In the genomic region with DNA sequence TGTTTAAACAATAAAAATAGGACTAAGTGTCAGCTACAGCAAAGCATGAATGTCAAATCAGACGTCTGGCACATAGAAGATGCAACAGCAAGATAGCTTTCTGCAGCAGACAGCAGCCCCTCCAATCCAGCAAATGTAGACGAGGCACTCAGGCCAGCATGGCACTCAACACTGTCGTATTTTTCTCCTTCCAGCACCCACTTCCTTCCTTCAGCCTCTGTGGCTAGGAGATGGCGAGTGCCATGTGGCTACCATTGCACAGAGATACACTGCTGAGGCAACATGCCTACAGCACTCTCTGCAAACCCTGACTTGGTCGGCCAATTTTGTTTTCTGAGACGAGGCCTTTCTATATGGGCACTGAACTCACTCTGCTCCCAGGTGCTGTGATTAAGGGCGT, we compare ENCODE assay signal across 27 mouse cellular contexts.
"Had no signal": no experiment of that assay in that cellular context is flagged by ENCODE, and none has a peak within 500 bp of the region (broad histone marks: within the 10 kb centered on the region; RNA-seq: fewer than 3 reads in every experiment).

No protein-coding gene starts in this region.

- ATAC-seq: forebrain, embryonic 13.5 days; forebrain, embryonic 14.5 days; forebrain, embryonic 15.5 days; forebrain, embryonic 16.5 days; forebrain, postnatal 0 days had no signal

- H3K9me3 ChIP-seq: embryonic facial prominence, embryonic 10.5 days; embryonic facial prominence, embryonic 12.5 days; embryonic facial prominence, embryonic 13.5 days; embryonic facial prominence, embryonic 15.5 days; forebrain, embryonic 10.5 days; forebrain, embryonic 12.5 days; forebrain, embryonic 13.5 days; forebrain, embryonic 15.5 days; heart, embryonic 10.5 days had no signal

- H3K27me3 ChIP-seq: embryonic facial prominence, embryonic 12.5 days; embryonic facial prominence, embryonic 13.5 days; embryonic facial prominence, embryonic 15.5 days; forebrain, embryonic 12.5 days; forebrain, embryonic 13.5 days; forebrain, embryonic 15.5 days had no signal

- H3K4me1 ChIP-seq: embryonic facial prominence, embryonic 10.5 days; embryonic facial prominence, embryonic 12.5 days; embryonic facial prominence, embryonic 13.5 days; embryonic facial prominence, embryonic 15.5 days; forebrain, embryonic 10.5 days; forebrain, embryonic 12.5 days; forebrain, embryonic 13.5 days; forebrain, embryonic 15.5 days; heart, embryonic 10.5 days had no signal

- H3K4me3 ChIP-seq: embryonic facial prominence, embryonic 10.5 days; embryonic facial prominence, embryonic 12.5 days; embryonic facial prominence, embryonic 13.5 days; embryonic facial prominence, embryonic 15.5 days; erythroblast, embryonic 14.5 days; forebrain, embryonic 10.5 days; forebrain, embryonic 12.5 days; forebrain, embryonic 13.5 days; forebrain, embryonic 15.5 days; gastrocnemius, adult 2 months; heart, adult 2 months; heart, embryonic 10.5 days had no signal

- DNase-seq: cerebellum, adult 9-11 months; cerebellum, postnatal 10 days; cerebellum, postnatal 14 days; cerebellum, postnatal 25 days; cerebellum, postnatal 36 days; embryo, embryonic 11 days; gastrocnemius, adult 2 months; gastrocnemius, postnatal 10 days; gastrocnemius, postnatal 14 days; gastrocnemius, postnatal 25 days; gastrocnemius, postnatal 36 days; heart, adult 11 months; heart, adult 18-20 months; heart, adult 2 months had no signal
